Mouse (Mus musculus): ENCODE measurements at regions not wholly inside any gene's neighbourhood (a gene's known extent, or its start where the extent isn't known, plus 50 kb on each side); places are given as distances from the start of the nearest gene placed in this dataset.

DNA sequence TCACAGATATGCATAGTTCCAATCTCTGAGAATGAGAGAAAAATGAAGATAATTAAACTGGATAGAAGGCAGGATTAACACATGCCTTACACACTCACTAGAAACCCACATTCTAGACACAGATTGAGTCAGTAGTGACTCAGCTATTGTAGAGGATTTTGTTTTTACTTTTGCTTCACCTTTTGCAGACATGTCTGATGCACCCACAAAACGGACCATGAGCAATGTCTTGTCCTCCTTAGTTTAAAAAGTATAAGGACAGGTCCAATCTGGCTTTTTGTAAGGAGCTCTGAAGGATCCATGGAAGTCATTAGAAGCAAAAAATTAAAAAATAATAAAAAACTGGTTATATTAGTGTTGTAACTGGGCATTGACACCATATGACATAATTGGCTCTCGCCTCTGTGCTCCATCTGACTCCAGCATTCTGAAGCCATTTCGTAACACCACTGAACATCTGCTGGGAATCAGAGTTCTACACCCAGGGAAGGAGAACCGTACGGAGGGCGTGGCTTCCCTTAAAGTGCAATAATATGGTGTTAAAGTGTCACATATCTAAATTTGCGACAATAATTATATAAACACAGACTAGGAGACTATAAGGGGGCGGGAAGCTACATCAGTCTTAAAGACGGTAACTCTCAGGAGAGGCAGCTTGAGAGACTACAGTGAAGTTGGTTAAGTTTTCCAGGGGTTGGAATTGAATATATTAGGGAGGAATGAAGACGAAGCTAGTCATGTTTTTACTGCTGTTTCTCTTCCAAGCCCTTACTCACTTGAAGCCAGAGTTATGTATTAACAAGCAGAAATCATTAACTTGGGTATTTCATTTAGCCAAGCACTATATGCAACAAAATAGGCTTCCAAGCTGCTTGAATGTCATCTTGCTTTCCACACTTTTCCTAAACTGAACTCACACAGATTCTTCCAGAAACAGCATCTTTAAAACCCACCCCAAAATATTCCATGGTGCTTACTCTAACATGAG lies 558.0 kb downstream of the Ebf1 start:
- DNase-seq, result peak in 1 of 2 experiments; percentile 14
- intact Hi-C loops (cut with DNase I), result no loop called here

DNA sequence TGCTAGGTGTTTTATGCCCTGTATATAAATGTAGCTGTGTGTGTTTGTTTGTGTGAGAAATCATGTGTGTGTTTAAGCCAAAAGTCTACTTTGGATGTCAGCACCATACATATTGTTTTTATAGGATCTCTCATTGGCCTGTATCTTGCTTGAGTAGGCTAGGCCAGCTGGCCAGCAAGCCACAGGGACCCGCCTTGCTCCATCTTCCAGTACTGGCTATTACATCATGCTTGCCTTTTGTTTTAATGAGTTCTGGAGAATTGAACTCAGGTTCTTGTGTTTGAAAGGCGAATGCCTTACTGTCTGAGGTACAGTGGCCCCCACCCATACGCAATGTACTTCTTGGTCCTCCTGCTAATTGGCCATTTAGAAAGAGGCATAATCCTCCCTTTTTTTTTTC lies 559.9 kb downstream of the Ebf1 start:
- intact Hi-C loops (cut with DNase I), result no loop called here
- no peak for DNase-seq

DNA sequence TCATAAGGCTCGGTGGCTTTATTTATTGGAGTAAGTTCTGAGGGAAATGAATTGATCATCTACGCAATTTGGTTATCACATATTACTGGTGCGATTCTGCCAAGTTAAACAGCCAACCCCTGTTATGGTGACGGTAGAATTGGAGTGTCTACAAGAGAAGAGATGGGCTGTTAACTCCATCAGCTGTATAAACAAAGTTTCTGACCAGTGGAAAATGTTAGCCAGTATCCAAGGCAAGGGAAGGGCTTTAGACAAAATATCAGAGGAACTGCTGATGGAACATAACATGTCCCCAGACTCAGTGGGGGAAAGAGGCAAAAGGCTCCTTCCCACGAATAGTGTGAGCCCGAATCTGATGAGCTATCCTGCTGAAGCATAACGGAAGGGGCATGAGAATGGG lies 560.9 kb downstream of the Ebf1 start:
- intact Hi-C loops (cut with DNase I), result no loop called here
- no peak for DNase-seq

DNA sequence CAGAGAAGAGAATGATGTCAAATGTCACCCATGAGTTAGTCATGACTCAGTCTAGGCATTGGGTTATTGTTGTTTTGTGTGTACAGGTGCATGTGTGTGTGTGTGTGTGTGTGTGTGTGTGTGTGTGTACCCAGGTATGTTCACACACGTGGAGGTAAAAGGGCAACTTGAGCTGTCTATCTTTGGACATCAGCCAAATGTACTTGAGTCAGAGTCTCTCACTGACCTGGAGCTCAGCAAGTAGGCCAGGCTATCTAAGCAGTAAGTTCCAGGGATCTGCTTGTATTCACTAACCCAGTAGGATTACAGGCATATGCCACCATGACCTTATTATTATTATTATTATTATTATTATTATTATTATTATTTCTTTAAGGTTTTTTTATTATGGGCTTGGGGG lies 561.9 kb downstream of the Ebf1 start:
- intact Hi-C loops (cut with DNase I), result no loop called here

DNA sequence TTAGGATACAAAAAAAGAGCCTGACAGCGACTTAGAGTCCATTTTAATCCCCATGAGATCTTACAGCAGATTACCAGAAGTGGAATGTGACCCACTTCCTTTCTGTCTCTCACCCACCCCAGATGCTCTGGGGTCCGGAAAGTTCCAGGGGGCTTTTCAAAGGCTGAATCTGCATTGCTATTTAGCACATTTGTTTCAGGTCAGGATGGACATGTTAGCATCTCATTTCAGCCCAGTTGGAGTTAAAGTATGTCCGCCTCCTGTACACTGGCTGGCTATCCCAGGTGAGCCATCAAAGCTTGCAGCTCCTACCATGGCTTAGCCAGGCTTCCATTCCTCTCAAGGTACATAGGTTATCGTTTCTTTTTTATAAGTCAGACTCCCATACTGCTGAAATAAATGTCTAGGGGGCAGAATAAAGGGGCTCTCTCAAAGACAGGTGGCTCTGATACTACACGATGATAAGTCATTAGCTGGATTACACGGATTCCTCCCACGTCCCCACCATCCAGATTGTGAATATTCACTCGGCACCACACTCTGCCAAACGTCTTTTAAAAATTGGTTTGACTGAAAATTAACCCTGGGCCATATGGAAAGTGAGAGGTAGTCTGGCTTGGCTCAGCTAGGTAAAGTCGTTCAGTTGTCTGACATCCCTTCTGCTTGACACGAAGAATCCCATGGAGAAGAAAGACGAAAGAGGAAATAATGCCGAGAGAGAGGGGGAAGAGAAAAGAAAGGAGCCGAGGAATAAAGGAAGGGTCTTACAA lies 573.7 kb downstream of the Ebf1 start:
- intact Hi-C loops (cut with DNase I), result no loop called here
- DNase-seq, result no peak

More for the DNA sequence above, 561.9 kb downstream of the Ebf1 start:
- DNase-seq, result no peak

GRCm38 (mm10) chr11:45191392-45192189 lies 574.5 kb downstream of the Ebf1 start:
- no peak for DNase-seq
- intact Hi-C loops (cut with DNase I), result no loop called here

GRCm38 (mm10) chr11:45193319-45193718 lies 576.2 kb downstream of the Ebf1 start:
- DNase-seq, result no peak
- intact Hi-C loops (cut with DNase I), result no loop called here

GRCm38 (mm10) chr11:45199520-45199919 lies 582.4 kb downstream of the Ebf1 start:
- DNase-seq, result peak in 1 of 2 experiments; percentile 22
- intact Hi-C loops (cut with DNase I), result no loop called here

- intact Hi-C loops (cut with DNase I), result no loop called here
- no peak for DNase-seq
Measured at GRCm38 (mm10) chr11:45200714-45201405, 583.7 kb downstream of the Ebf1 start.

- DNase-seq, result no peak
Measured at GRCm38 (mm10) chr11:45203446-45203845, 586.3 kb downstream of the Ebf1 start.

DNA sequence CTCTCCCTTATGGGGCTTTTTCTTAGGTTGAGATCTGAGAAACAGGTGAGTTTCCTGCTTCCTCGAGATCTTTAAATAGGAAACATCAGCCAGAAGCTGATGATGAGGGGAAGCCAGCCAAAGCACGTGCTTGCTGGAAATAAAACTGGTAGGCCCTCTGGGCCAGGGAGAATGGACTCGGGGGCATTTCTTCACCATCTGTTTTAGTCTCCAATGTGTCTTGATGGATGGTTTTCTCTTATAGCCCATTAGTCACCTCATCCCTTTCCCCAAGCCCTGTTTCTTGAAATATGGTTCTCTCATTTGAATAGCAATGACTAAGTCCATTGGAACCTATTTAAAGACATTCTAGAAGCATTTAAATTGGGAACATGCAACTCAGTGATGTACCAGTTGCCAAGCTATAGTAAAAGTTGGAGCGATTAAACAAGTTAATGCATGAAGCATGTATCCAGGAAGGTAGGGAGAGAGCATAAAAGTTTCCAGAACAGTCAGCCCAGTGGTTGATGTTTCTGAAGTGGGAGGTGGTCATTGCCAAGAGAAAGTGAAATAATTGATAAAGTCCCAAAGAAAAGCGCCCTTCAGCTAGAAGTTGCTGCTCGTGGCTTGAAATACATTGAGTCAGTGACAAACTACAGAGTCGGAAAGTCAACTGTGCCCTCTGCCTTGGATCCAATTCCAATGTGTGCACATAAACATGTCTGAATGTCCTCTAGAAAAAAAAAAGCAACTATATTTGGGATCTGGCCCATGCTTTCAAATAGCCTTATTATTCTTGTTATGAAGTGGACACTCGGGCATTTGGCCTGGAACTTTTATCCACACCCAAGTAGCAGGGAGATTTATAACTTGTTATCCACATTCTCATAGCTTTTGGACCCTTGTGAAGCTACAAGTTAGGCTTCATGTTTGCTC lies 589.8 kb downstream of the Ebf1 start:
- DNase-seq, result no peak
- intact Hi-C loops (cut with DNase I), result no loop called here

More at GRCm38 (mm10) chr11:45203446-45203845, 586.3 kb downstream of the Ebf1 start:
- intact Hi-C loops (cut with DNase I), result no loop called here

- intact Hi-C loops (cut with DNase I), result no loop called here
- DNase-seq, result no peak
Measured at GRCm38 (mm10) chr11:45214096-45214495, 597.0 kb downstream of the Ebf1 start.

DNA sequence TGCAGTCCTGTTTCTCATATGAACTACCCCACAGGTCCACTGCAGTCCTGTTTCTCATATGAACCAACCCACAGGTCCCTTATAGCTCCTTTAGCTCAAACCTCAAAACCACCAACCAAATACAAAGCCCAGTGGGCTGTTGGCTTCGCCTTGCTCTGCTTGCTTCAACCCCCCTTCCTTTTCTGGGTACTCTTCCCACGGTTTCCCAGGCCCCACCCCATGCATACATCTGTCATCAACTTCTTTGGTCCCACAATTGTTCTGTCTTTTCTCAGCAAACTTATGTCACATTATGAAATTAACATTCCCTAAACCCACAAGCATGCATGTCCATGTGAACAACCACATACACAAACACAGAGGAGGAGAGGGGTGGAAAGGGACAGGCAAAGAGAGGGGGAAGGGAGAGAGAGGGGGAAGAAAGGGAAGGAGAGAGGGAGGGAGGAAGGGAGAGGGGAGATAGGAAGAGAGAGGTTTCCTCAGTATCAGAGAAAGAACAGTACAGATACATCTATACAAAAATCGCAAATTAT lies 599.9 kb downstream of the Ebf1 start:
- no peak for DNase-seq
- intact Hi-C loops (cut with DNase I), result no loop called here

- intact Hi-C loops (cut with DNase I), result no loop called here
- DNase-seq, result no peak
Measured at GRCm38 (mm10) chr11:45219239-45219638, 602.1 kb downstream of the Ebf1 start.

DNA sequence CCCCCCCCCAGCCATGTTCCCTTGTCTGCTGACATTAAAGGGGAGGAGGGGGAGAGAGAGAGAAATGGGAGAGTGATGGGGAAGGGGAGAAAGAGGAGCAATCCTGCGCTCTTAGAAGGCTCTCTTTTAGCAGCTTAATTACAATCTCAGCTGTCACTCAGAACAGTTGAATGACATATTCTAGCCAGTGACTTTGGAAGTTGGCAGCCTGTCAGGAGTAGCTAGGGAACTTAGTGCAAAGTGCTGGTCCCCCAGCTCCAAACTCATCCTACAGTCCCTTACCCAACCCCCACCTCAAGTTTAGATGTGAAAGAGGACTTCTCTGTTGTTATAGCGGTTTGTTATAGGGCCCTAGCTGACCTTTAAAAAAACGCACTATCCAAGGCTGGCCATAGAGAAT lies 604.9 kb downstream of the Ebf1 start:
- intact Hi-C loops (cut with DNase I), result no loop called here
- no peak for DNase-seq

GRCm38 (mm10) chr11:45235476-45236412 lies 616.1 kb upstream of the Clint1 start:
- no peak for DNase-seq
- intact Hi-C loops (cut with DNase I), result no loop called here

GRCm38 (mm10) chr11:45237056-45237455 lies 614.8 kb upstream of the Clint1 start:
- intact Hi-C loops (cut with DNase I), result no loop called here
- no peak for DNase-seq

- intact Hi-C loops (cut with DNase I), result no loop called here
- no peak for DNase-seq
Measured at GRCm38 (mm10) chr11:45239044-45239443, 612.8 kb upstream of the Clint1 start.
